Mouse (Mus musculus) layer of hippocampus, postnatal 25 days (tissue): ENCODE results near the gene D6Ertd527e. TPM values are rescaled to one million over a fixed set of nuclear protein-coding genes. Genes with fewer than 3 reads are reported as not detected.
"Not testable (repeated sequence)": the region's sequence is repeated elsewhere in the genome, so short reads cannot be mapped to it uniquely, and the experiment has no call there.

Experiments used
- DNase-seq, 2 experiments: peaks; one replicate each; pipeline ENCODE4 v3.0.0; 2022; ENCODE audit warnings: mixed read lengths in 2 of 2, low spot score in 1 of 2; ENCODE audit errors: extremely low spot score in 1 of 2
- total RNA-seq, 2 experiments: library from RNA; stranded (reverse); gene quantifications; 2 replicates each; pipeline ENCODE4 v1.2.3; 2021

The D6Ertd527e gene
- total RNA-seq, result not detected

DNA sequence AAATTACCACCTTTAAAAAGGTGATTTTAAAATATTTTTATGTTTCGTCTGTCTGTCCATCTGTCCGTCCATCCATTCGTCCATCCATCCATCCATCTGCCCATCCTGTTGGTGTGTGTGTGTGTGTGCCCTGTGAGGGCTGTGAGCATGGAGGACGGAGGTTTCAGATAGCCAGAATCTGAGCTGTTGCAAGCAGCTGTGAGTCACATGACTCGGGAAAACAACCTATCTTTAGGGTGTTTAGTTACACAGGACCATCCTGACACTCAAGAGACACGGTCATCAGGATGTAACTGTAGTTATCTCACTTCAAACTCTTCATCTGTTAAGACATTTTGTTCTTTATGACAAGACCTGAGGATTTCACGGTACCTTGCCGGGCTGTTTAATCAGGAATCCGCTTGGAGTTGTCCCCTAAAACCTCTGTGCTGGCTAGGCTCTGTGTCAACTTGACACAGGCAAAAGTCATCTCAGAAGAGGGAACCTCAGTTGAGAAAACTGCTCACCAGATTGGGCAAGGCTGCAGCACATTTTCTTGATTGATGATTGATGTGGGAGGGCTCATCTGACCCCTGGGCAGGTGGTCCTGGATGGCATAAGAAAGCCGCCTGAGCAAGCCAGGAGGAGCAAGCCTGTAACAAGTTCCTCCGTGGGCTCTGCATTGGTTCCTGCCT, at the start of gene D6Ertd527e:
TSS of gene D6Ertd527e (plus strand) at position 624 of the 674 bp plus-strand sequence.
- no peak for DNase-seq

DNA sequence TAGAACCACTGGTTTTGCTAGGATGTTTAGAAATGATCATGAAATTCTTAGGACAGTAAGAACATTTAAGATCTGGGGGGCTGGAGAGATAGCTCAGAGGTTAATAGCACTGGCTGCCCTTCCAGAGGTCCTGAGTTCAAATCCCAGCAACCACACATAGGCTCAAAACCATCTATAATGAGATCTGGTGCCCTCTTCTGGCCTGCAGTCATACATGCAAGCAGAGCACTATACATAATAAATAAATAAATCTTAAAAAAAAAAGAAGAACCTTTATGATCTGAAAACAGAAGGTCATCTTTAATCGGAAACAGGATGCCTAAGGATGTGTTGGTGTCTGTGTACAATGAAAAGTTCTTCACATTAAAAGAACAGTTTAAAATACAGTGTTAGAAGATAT, 44.8 kb upstream of the D6Ertd527e start:
- DNase-seq, result no peak

DNA sequence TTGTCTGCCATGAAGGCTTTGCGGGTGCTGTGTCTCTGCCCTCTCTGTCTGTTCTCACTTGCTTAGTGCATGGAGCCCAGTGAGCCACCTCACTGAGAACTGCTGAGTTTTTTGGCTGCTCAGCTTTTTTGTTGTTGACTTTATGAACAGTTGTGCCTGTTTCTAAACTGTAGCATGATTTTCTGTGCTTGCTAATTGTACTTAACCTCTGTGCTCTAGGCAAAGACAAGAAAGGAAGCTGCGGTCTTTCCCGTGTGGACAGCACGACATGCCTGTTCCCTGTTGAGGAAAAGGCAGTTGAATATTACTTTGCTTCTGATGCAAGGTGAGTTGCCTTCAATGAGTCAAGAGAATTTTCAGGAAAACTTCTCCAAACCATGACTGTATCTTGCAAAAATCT, 41.0 kb upstream of the D6Ertd527e start:
- DNase-seq, result no peak

DNA sequence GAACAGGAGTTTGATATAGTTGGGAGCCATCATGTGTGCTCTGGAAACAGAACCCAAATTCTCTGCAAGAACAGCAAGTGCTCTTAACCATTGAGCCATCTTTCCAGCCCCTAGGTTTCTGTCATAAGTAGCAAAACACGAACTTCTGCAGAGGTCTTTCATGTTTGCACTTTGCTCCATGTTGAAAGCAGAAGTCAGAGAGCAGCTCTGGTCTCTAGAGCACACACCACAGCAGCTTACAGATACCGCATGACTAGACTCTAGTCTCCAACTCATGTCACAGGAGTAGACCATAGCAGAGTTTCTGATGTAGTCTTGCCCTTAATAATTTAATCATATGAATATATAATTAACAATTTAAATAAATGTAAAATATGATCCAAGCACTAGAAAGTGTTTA, 36.3 kb upstream of the D6Ertd527e start:
- DNase-seq, result no peak

DNA sequence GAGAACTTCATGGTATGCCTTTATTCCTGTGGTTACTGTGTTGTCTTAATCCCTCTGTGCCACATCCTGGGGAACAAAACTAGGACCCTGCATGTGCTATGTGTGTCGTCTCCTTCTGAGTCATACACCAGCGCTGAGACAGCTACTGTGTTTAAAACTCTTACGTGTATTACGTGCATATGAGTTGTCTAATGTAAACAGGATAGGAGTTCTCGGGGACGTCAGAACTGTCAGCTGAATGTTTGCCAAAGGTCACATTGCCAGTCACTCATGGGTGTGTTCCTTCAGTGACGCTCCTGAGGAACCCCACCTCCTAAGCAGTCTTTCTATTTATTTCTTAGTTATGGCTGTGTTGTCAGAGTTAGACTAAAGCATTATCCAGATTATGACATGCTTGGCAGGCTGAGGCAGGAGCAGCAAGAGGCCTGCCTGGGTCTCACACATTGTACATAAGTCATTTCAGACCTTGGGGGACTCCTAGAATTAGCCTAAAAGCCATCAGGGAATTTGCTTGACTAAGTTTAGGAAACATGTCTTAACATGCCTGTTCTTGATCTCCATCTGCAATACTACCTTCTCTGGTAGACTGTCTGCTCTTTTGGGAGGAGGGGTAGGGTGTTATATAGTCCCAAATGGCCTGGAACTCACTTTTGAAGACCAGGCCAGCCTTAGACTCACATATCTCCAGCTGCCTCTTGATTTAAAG, 35.2 kb upstream of the D6Ertd527e start:
- no peak for DNase-seq

DNA sequence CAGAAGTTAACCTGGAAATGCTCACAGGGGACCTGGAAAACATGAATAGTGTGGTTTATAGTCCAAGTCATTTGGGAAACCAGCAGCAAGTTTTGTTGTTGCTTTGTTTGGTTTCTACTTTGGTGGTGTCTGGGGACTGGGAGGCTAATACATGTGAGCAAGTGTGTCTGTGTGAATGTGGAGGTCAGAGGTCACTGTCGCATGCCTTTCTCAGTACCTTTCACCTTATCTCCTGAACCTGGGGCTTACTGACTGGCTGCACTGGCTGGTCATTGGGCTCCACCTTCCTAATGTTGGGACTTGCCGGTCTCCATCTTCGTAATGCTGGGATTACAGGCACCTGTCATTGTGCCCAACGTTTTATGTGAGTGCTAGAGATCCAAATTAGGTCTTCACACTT, 33.9 kb upstream of the D6Ertd527e start:
- no peak for DNase-seq

DNA sequence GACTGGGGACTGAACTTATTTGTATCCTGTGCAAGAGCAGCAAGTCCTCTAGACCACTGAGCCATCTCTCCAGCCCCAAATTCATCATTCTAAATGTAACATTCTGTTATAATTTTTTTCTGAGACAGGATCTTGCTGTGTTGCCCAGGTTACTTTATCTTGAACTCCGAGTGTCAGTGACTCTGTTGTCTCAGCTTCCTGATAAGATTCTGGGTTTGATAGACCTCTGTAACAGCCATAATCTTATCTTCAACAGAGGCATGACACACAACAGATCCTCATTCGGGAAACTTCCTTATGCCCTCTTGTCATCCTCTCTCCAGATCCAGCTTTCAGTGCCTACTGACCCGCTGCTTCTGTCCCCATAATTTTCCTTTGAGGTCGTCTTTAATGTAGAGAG, 31.8 kb upstream of the D6Ertd527e start:
- DNase-seq, result no peak

DNA sequence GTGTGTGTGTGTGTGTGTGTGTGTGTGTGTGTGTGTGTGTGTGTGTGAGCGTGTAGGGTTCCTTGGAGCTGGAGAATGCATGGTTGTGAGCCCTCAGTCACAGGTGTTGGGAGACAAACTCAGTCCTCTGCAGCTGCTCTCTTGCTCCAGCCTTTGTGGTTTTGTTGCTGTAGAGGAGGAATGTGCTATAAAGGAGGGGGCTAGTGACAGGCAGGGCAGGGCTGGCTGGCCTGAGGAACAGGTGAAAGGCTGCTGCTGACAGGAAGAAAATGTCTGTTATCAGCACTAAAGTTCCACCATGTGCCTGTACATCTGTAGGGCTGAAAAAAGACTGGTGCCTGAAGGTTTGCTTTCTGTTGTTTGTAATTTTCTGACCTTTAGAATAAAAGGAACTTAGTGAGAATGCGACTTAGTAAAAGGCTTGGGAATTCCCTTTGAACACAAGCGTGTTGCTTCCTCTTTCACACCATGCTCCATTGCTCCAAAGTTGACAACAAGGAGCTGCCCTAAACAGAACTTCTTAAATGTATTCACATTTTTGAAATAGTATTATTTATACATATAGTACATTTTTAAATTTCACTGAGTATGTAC, 29.4 kb upstream of the D6Ertd527e start:
- DNase-seq, result no peak

DNA sequence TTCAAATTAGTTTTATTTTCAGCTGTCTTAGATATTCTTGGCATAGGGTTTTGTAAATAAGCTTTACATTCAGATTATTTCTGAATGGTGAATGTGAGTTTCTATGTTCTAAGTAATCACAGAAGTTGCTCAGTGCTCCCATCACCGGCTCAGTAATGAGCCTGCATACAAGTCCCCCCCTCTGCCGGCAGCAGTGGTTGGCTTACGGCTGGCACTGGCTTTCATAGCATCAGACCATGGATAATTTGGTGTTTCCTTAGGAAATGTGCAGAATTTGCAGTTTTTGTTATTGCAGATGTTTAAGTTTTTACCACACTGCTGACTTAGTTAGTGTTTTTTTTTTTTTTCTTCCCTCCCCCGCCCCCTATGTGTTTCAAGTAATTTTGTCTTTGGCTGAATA, 25.1 kb upstream of the D6Ertd527e start:
- no peak for DNase-seq

DNA sequence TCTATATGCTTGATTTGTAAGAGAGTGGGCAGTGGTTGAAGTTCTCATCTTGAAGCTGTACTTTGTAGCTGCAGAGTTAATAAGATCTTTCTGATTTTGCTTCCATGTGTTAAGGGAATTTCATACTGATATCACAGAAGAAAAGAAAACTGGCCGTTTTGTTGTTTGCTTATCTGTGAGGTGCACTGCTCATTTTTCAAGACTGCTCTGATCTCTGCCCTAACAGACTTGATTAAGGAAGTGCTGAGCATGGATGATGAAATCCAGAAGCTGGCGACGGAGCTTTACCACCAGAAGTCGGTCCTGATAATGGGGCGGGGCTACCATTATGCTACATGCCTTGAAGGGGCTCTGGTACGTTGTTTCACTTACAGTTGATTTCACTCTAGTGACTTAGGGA, 19.5 kb upstream of the D6Ertd527e start:
- no peak for DNase-seq

DNA sequence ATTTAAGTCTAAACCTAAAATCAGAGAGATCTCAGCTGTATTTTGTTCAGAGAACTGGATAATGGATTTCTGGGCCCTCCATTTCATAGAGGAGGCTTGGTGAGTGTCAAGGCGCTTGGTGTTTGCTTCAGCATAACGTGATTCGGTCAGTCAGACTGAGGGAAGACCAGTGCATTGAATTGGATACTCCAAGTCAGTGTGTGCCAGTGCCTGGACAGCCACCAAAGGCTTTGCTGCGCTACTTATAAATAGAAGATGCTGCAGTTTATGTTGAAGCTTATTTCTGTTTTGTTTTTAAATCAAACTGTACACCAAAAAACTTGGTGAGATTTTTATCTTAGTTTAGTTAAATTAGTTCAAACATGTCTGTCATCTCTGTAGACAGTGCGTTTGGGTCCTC, 16.2 kb upstream of the D6Ertd527e start:
- no peak for DNase-seq

DNA sequence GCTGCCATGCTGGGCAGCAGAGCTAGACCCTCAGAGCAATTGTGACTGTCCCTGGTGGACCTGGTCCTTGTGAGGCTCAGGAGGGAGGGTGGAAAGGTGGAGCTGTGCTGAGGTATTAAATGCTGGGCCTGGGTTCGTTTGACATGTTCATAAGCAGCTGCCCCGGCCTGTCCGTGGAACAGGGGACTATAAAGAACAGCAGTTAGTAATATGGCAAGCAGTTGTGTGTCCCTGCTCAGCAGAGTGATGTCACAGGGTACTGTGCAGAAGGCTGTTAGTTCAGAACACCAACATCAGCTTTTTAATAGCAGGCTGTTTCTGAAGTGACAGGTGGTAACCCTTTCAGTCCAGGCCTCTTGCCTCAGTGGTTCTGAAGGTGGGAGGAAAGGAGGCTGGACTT, 13.7 kb upstream of the D6Ertd527e start:
- DNase-seq, result no peak

DNA sequence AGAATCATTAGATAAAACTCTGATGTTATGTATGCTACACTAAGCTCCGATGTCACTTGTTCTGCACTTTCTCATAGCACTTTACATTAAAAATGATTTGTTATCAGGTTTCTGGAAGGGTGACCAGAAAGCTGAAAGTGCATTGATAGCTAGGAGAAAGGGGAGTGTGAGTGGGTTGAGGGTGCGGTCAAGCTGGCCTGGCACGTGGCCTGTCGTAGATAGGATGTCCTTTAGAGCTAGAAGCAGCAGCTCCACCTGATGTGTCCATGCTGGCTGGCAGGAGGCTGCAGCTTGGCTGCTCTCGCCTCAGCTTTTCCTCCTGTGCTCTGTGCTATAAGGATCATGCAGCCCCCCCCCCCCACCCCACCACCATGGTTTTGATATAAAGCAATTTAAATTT, 12.1 kb upstream of the D6Ertd527e start:
- DNase-seq, result no peak

DNA sequence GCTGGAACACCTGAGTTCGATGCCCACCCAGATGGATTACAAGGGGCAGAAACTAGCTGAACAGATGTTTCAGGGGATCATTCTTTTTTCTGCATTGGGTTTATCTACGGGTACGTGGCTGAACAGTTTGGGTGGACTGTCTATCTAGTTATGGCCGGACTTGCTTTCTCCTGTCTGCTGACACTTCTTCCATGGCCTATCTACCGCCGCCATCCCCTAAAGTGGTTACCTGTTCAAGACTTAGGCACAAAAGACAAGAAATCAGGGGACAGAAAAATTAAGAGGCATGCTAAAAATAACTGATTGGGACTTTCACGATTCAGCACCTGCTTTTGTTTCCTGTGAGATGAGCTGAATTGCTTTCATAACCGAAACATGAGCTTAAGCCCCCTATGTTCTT, 10.9 kb upstream of the D6Ertd527e start:
- DNase-seq, result not testable (repeated sequence)

DNA sequence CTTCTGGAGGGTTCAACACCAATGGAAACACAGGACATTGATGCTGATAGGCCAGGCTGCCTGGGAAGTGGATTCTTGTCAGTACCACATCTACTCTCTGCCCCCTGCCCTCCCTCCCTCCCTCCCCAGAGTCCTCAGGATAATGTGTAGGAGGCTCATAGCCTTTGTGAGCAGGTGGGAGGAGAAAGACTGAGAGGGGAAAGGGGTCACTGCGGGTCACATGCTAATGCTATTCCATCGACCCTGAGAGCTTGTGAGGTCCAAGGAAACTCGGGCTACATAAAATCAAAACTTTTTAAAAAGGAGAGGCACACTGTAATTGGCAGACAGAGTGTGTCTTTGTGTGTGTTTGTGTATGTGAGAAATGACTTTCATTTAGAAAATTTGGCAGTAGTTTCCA, 5.3 kb upstream of the D6Ertd527e start:
- no peak for DNase-seq

DNA sequence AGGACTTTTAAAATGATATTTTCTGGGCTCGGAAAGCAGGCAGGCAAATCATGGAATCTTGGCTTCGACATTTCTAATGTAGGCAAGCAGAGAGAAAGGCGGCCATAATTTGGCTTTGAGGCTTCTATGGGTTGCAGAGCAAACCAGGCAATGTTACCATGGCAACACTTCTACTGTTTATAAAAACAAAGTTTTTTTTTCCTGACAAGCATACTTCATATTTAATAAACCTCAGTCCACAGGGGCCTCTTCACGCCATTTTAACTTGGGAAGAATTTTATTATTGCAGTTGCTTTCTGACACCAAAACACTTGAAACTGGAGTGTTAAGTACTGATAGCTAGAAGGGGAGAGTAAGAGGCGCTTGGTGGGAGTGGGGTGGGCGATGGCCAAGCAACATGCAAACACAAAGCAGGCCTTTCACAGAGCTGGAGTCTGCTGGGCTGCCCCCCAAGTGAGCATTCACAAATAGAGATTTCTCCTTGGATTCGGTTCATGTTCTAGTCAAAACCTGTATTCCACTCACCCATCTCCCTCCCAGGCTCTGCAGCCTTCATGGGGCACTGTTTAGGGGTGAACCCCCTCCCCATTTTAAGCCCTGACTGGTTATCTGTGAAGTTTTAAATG, 4.8 kb upstream of the D6Ertd527e start:
- no peak for DNase-seq

DNA sequence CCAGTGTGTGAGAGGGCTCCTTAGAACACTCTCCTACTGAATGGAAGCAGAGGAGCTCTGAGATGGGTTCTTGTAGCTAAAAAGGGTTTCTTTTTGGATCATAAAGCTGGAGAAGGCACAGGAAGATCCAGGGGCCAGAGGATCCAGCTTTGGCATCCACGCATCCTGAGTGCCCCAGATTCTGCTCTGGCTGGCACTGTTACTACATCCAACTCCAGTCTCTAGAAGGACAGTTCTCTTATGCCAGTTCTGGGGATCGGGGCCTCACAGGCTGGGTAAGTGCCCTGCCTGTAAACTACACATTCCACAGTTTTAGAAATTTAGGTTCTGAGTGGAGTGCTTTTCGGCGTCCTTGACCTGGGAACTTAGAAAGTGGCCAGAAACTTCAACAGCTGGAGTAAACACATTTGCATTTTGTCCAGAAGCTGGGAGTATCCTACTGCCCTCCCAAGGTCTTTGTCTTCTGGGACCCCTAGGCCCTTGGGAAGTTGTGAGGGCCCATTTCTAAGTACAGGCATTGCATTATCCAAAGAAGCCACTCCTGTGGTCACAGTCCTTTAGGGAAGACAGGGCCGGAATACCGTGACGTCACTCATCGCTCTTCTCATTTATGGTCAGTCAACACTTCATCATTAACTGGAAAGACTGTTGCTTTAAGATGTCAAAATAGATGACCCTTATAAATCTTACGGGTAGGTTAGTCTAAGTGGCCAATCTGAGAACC, 4.1 kb upstream of the D6Ertd527e start:
- DNase-seq, result no peak

DNA sequence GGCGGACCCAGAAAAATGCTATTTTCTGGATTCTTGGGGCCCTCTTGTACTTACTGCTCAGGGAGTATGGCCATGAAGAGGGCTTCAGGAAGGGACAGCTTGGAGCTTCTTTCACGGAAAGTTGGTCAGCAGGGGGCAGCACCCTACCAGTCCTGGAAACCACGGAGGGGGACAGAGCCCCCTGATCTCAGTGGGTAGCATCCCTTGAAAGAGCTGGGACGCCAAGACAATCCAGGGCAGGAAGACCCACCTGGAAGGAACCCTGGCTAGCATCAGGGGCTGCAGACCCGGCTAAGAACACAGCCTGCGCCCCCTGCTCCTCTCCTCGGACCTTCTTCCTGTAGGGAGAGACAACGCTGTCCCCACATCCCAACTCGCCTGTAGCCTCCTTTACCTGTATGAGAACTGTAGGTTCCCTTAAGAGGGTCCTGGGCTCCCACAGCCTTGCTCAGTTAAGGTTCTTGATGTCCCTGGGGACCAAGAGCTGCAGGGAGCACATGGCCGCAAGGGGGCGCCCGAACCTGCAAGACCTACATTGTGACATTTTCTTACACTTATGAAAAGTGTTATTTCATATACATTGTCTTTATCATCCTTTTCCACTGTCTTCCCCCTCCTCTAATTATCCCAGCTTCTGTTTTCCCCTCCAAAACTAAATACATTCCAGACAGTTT, 3.1 kb upstream of the D6Ertd527e start:
- peak; percentile 89 to 99 for DNase-seq

DNA sequence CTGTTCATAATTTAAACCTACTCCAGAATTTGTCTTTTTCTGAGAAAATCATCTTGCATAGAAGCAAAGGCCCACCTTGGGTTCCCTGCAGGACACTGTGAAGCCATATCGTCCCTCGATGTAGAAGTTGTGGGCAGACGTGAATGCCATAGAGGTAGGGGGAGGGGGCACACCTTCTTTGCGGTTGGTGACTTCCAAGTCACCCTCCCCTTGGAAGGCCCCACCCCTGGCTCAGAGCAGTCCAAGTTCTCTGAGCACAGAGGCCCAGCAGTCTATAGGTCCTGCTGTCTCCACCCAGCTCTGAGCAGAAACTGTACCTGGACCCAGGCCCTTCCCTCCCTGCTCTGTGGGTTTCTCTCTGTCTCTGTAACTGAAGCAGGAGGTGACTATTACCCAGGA, 2.6 kb upstream of the D6Ertd527e start:
- DNase-seq, result no peak

DNA sequence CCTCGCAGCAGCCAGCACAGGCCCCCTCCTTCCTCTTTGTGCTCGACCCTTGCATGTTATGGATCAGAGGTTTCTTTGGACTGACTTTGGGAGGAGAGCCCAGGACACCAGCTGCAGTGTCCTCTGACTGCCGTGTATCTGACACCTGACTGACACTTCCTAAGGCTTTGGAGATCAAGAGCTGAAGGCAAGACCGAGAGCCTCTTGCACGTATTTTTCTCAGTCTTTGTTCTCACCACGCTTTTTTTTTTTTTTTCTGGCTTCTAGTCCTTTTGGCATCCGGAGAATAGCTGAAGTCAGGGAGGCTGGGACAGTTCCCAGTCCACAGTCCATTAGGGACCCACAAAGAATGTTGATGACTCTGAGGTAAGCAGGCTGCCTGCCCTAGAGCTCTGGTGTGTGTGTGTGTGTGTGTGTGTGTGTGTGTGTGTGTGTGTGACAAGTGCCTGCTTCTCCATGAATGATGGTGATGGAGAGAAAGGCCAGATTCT, 2.1 kb upstream of the D6Ertd527e start:
- no peak for DNase-seq
